Mouse (Mus musculus): ENCODE measurements around the gene Cd1d1.

Cd1d1 gene

GRCm38 (mm10) chr3:86960656-86961394 lies 38.4 kb downstream of the Cd1d1 start:
- no peak for DNase-seq

- no peak for DNase-seq
Observed at GRCm38 (mm10) chr3:86959088-86959487, 40.2 kb downstream of the Cd1d1 start.

GRCm38 (mm10) chr3:86955376-86955775 lies 43.9 kb downstream of the Cd1d1 start:
- no peak for DNase-seq

GRCm38 (mm10) chr3:86954521-86954920 lies 44.7 kb downstream of the Cd1d1 start:
- DNase-seq = no peak

- no peak for DNase-seq
Observed at GRCm38 (mm10) chr3:86953819-86954218, 45.4 kb downstream of the Cd1d1 start.

GRCm38 (mm10) chr3:86950652-86951051 lies 48.6 kb downstream of the Cd1d1 start:
- DNase-seq = no peak

Data from retina, postnatal 1 day (tissue).